Mouse (Mus musculus) cerebellum, postnatal 10 days (tissue): ENCODE measurements around the gene Tbca.

Experiments
- DNase-seq, 2 experiments: peaks; one replicate each; pipeline ENCODE4 v3.0.0; 2021; ENCODE audit warnings: mixed read lengths in 2 of 2

The Tbca gene

DNA sequence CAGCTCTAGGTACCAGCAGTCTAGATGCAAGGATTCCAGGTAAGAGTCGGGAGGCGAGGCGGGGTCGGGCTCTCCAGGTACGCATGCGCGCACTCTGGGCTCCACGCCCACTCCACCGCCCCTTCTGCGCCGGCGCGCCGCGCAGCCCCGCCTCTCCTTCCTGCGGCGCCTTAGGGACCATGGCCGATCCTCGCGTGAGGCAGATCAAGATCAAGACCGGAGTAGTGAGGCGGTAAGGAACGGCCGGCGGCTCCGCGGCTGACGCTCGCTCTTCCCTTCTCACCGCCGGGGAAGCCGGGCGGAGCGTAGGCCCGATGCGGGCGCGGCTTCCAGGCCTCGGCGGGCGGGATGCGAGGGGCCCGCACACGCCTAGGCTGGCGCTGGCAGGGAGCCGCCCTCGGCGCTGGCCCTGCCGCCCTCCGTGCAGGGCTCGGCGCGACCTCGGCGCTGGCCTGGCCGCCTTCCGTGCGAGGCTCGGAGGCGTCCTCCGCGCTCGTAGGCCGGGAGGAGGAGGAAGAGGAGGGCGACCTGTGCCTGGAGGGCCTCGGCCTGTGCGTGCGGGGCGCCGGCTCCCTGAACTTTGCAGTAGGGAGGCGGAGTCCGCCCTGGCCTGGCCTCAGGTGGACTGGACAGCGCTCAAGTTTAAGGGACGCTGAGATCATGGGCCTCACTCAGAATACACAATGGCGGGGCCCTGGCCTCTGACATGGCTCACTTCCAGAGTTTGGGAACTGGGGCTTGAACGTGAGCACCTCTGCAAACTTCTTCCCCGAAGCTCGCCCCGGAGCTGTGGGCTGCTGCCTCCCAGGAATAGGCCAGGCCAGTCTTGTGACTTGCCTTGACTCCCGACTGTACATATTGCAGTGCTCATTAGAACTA is at the start of gene Tbca:
Tbca (plus strand) TSS at position 140 of the 879 bp plus-strand sequence.
- peak; percentile 96 to 97 for DNase-seq

- DNase-seq, result no peak
These were observed 43.5 kb upstream of the Tbca start for GRCm38 (mm10) chr13:94745176-94745575.

DNA sequence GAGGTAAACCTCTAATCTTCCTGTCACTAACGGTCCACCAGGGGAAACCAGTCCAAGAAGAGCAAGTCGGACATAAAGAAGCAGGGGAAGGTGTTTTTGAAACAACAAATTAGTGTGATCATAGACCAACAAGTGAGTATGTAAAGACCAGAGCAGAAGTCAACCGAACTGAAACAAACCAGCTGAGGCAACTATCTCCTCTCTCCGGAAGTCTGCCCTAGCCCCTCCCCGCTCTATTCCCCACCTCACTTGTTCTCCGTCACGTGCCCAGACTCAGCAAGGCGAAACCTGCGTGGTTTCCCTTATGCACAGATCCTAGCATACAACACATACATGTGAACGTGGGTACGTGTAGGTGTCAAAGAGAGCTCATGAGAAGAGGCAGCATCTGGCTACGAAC is 22.9 kb upstream of the Tbca start:
- no peak for DNase-seq

DNA sequence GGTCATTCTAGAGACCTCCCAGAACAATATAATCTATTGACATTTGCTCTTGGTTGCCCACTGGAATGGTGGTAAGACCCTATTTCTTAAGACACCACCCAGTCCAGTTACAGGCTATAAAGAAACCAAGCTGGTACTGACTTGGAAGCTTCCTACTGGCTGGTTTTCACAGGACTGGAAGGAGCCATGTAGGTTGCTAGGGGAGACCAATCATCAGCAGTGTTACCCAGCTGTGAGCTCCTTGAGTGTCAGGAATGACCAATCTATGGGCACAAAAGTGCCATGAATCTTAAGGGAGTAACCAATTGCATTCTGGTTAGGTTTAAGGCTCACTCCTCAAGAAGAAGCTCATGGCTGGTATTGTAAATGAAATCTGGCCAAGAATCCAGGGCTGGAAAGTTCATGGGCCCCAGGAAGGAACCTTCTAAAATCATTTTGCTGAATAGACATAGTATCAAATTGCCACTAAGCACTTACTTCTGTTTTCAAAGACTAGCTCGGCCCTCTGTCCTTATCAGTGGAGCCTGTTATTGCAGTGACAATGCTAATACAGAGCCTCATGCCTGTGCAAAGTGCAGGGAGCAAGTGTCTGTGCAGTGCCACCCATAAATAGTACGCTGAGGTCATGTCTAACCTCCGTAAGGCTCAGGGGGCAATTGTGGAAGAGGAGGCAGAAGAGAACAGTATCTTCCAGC is 20.1 kb upstream of the Tbca start:
- no peak for DNase-seq

DNA sequence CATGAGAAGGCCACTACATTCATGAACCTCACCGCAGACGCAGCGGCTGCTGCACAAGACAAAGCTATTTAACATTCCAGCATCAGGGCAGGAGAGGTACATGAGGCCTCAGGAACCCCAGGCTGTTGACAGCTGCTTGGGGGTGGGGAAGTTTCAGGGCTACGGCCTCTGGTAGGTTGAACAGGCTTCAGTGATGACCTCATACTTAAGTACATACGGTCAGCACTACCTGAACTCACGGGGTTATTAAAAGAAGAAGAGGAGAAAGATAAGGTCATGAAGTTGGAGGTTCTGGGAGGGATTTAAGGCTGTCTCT is 19.6 kb upstream of the Tbca start:
- DNase-seq, result no peak

- no peak for DNase-seq
These were observed 1.8 kb upstream of the Tbca start for GRCm38 (mm10) chr13:94786866-94787265.

- DNase-seq, result no peak
These were observed 6.0 kb downstream of the Tbca start for GRCm38 (mm10) chr13:94794689-94795088.

DNA sequence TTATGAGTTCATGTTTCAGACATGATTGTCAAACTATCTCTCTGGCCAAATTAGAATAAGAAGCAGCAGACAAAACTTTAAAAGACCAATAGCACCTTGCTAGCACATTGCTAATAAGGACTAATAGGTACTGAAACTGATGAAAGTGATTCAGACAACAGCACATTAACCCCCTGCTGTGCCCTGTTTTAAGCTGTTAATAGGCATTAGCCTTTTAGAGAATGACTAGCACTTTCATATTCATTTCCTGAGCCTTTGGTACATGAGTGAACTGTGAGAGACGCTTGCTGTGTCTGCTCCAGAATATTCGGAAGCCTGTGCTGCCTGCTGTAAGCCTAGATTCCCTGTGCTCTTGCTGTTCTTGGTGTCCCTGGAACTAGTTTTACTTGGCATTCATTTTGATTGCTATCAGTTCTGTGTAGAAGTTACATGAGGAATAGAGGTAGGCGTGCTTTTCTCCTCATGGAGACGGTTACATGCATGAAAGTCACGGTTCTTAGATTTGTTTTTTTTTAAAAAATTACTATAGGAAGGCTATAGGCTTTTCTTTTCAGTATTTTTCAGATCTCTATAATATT is 14.9 kb downstream of the Tbca start:
- DNase-seq, result peak; percentile 26 to 38

- DNase-seq, result no peak
These were observed 17.8 kb downstream of the Tbca start for GRCm38 (mm10) chr13:94806315-94807179.

- no peak for DNase-seq
These were observed 19.9 kb downstream of the Tbca start for GRCm38 (mm10) chr13:94808596-94808995.

GRCm38 (mm10) chr13:94809724-94810123 is 21.0 kb downstream of the Tbca start:
- no peak for DNase-seq

GRCm38 (mm10) chr13:94811451-94811850 is 22.7 kb downstream of the Tbca start:
- no peak for DNase-seq

- no peak for DNase-seq
These were observed 25.1 kb downstream of the Tbca start for GRCm38 (mm10) chr13:94813770-94814169.

- no peak for DNase-seq
These were observed 31.8 kb downstream of the Tbca start for GRCm38 (mm10) chr13:94820516-94820915.

DNA sequence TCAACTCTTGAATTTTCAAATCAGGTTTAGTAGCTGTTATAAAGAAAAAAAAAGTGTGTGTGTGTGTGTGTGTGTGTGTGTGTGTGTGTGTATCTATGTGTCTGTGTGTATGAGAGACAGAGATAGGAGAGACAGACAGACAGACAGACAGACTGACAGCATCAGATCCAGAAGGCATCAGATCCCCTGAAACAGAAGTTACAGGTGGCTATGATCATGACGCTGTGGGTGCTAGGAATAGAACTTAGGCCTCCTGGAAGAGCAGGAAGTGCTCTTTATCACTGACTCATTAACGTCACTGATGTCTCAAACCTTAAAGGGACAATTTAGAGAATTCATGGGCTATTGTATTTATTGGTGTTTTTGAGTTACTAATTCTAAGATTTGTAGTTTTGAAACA is 32.2 kb downstream of the Tbca start:
- DNase-seq, result no peak

- DNase-seq, result no peak
These were observed 37.7 kb downstream of the Tbca start for GRCm38 (mm10) chr13:94826389-94826788.

DNA sequence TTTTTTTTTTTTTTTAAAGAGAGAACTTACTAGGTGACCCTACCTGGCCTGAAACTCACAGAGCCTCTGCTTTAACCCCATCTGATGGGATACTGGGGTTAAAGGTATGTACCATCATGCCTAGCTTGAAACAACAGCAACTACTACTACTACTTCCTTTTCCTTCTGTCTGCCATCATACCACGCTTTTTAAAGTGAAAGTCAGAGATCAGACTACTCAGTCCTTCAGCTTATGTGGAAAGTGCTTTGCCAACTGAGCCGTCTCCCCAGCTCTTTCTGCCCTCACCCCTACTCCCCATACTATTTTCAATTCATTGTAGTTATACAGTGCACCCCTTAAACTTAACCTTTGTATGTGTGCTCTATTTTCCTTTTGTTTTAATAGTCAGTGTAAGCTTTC is 38.3 kb downstream of the Tbca start:
- no peak for DNase-seq

- DNase-seq, result no peak
These were observed 39.1 kb downstream of the Tbca start for GRCm38 (mm10) chr13:94827847-94828246.

DNA sequence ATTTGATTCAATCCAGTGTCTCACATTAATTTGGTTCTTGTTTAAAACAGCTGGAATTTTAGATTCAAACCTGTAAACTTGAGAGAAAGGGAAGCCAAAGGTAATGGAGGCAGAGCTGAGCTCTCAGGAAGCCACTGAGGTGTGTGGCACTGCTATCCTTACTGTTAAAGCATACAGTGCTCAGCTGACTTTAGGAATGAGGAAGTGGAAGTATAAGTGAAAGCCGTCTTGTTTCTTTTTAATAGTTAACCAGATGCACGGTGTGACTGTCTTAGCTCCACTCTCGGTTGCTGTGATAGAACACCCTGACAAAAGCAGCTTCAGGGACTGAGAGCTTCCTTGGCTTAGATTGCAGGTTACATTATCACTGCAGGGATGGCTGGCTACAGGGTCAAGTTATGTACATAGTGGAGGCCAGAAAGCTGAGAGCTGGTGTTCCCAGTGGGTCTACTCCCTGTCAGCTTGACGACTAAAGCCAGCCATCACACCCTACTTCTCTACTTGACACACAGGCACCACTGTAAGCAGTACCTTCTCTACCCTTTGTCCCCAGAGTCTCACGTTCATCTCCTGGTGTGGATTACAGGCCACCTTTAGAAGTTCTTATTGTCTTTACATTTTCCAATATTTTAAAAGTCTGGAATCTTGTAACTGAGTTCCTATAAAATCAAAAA is 49.5 kb downstream of the Tbca start:
- DNase-seq, result no peak

- DNase-seq, result peak; percentile 31 to 38
These were observed 50.1 kb downstream of the Tbca start for GRCm38 (mm10) chr13:94838756-94839337.

DNA sequence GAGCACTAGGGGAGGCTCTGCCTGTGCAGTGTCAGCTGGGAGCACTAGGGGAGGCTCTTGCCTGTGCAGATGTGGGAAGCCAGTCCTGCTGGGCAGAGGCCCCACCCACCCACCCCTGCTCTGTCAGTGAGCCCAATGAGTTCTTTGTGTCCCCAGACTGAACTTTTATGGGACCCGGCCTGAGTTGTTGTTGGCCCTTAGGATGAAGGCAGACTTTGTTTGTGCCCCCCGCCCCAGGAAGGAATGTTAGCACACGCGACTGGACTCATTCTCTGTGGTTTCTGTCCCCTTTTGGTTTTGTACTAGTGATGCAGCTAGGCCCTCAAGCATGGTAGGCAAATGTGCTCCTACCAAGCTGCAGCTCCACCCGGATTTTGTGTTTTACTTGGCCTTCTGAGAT is 54.5 kb downstream of the Tbca start:
- no peak for DNase-seq

DNA sequence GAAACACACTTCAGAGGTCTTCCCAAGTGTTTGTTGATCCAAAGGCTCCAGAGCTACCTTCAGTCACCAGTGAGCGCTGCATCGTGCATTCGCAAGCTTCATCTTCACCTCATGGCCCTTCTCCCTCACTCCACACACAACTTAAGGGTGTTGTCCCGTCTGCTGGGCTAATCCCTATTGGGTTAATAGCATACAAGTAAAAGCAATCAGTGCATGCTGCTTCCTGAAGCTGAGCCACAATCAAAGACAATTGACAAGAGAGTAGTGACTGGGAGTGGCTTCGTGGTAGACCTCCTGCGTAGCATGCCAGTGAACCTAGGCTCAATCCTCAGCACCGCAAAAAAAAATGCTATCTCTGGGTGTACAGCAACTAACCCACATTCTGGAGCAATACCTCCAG is 59.2 kb downstream of the Tbca start:
- no peak for DNase-seq
